9 mouse cellular contexts compared by ENCODE assay signal in the genomic region with DNA sequence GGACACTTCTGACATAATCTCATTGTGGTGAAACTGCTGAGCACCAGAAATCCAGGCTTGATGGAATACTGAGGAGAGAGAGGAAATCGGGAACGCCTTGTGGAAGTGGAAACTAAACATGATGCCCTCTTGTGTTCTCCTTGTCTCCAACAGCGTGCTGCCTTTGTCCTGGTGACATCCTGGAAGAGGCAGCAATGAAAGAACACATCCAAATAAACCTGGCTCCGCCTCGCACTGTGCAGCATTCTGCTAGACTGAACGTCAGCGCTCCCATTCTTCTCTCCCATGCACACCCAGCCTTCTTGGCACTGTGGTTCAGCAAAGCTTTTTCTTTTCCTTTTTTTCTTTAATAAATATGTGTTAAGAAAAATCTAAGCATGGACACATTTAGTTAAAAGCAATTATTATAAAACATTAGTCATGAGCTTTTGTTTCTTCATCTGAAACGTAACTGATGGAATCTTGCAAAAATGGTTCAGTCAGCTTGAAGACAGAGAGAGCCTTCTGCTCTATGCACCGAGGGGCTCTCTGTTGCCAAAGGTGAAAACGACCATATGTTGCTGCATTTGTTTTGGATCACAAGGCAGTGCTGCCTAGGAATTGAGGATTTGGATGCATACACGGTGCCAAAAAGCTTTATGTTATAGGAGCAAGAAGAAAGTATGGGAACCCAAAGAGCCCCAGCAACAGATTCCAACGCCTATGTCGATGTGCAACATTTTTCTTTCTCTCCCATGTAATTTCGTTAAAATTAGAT.
DNase-seq lines count a peak whose midpoint lies in the region; ATAC-seq and TF ChIP-seq lines count a peak whose summit lies in the region.
"Had no signal": no experiment of that assay in that cellular context is flagged by ENCODE, and none has a peak within 500 bp of the region (broad histone marks: within the 10 kb centered on the region; RNA-seq: fewer than 3 reads in every experiment).

No protein-coding gene starts in this region.

- no peak for TF ChIP-seq POLR2A in lung, adult 2 months (IDR thresholded peaks at IDR 0.05; ENCODE audit: borderline replicate concordance, extremely low read depth, low read depth, low read length)

- H3K36me3 ChIP-seq in lung, embryonic 14.5 days (ENCODE audit: insufficient read depth) = no peaks in the 10 kb centered on the region
- H3K36me3 ChIP-seq in hindbrain, embryonic 13.5 days = peaks cover 8% of the 10 kb centered on the region
- H3K36me3 ChIP-seq in midbrain, embryonic 16.5 days (ENCODE audit: control insufficient read depth, insufficient read depth, low read length) = no peaks in the 10 kb centered on the region
- H3K36me3 ChIP-seq: liver, embryonic 12.5 days had no signal

- H3K9me3 ChIP-seq in lung, embryonic 14.5 days (ENCODE audit: low read depth, low read length) = no peaks in the 10 kb centered on the region
- no peaks in the 10 kb centered on the region for H3K9me3 ChIP-seq in hindbrain, embryonic 13.5 days
- 0 out of 2 replicates have a peak, but pooled peaks cover 2% of the 10 kb centered on the region for H3K9me3 ChIP-seq in midbrain, embryonic 16.5 days (replicated peaks; ENCODE audit: control insufficient read depth, low read length, poor library complexity, severe bottlenecking)
- H3K9me3 ChIP-seq: liver, embryonic 12.5 days had no signal

- peak; percentile 24 for DNase-seq in lung, embryonic 14.5 days
- DNase-seq in lung, adult 2 months = no peak
- DNase-seq in cerebellum, adult 9-10 months = peak; percentile 90
- no peak for DNase-seq in gastrocnemius, adult 2 months
- DNase-seq in spleen, postnatal 36 days (ENCODE audit: low spot score in 2 of 2) = no peak

- no peak overlapping the region for H3K4me3 ChIP-seq in lung, embryonic 14.5 days (ENCODE audit: low read depth, low read length)
- H3K4me3 ChIP-seq in lung, adult 2 months (replicated peaks; ENCODE audit: extremely low read depth, low read depth, low read length) = no peak overlapping the region
- H3K4me3 ChIP-seq in hindbrain, embryonic 13.5 days = no peak overlapping the region
- H3K4me3 ChIP-seq in midbrain, embryonic 16.5 days (ENCODE audit: low read depth, low read length) = no peak overlapping the region
- no peak overlapping the region for H3K4me3 ChIP-seq in gastrocnemius, adult 2 months
- H3K4me3 ChIP-seq: liver, embryonic 12.5 days had no signal

- intact Hi-C loops in gastrocnemius, adult 2 months (cut with DNase I) = no loop called here

- no peaks in the 10 kb centered on the region for H3K27me3 ChIP-seq in lung, embryonic 14.5 days (ENCODE audit: insufficient read depth, low read length)
- no peaks in the 10 kb centered on the region for H3K27me3 ChIP-seq in hindbrain, embryonic 13.5 days
- H3K27me3 ChIP-seq in midbrain, embryonic 16.5 days (ENCODE audit: control insufficient read depth, insufficient read depth, low read depth, low read length) = no peaks in the 10 kb centered on the region
- H3K27me3 ChIP-seq: liver, embryonic 12.5 days had no signal

- H3K4me2 ChIP-seq in lung, embryonic 14.5 days = no peak overlapping the region
- H3K4me2 ChIP-seq in hindbrain, embryonic 13.5 days = no peak overlapping the region
- H3K4me2 ChIP-seq in midbrain, embryonic 16.5 days (ENCODE audit: low read length) = no peak overlapping the region; the same call in 1 of the 2 replicates
- H3K4me2 ChIP-seq: liver, embryonic 12.5 days had no signal

- TF ChIP-seq CTCF in lung, embryonic 14.5 days (IDR thresholded peaks at IDR 0.05; ENCODE audit: low read depth) = no peak
- TF ChIP-seq CTCF in lung, adult 2 months (IDR thresholded peaks at IDR 0.05; ENCODE audit: insufficient read depth, low read length) = no peak
- TF ChIP-seq CTCF in gastrocnemius, adult 2 months (IDR thresholded peaks at IDR 0.05) = no peak

- WGBS in lung, embryonic 14.5 days = 61% methylated on average over 14 of the region's 14 CpGs
- 60% methylated on average over 14 of the region's 14 CpGs for WGBS in lung, adult 2 months
- 52% methylated on average over 14 of the region's 14 CpGs for WGBS in hindbrain, embryonic 13.5 days
- 54% methylated on average over 14 of the region's 14 CpGs for WGBS in midbrain, embryonic 16.5 days

- no peak overlapping the region for H3K27ac ChIP-seq in lung, embryonic 14.5 days (ENCODE audit: low read depth)
- peak overlapping the region; percentile 41 for H3K27ac ChIP-seq in hindbrain, embryonic 13.5 days
- H3K27ac ChIP-seq in midbrain, embryonic 16.5 days (ENCODE audit: low read length) = peak overlapping the region; percentile 33
- no peak overlapping the region for H3K27ac ChIP-seq in gastrocnemius, adult 2 months
- H3K27ac ChIP-seq: liver, embryonic 12.5 days had no signal

- no peak for ATAC-seq in lung, embryonic 14.5 days (ENCODE audit: insufficient read depth)
- peak; percentile 57; the same call in 1 of the 2 replicates for ATAC-seq in hindbrain, embryonic 13.5 days (ENCODE audit: low FRiP score)
- 0 out of 2 replicates have a peak, but pooled peaks have one; percentile 36 for ATAC-seq in midbrain, embryonic 16.5 days
- no peak for ATAC-seq in erythroblast, adult 5-6 weeks (replicated peaks; ENCODE audit: low FRiP score, poor library complexity, severe bottlenecking)
- ATAC-seq: liver, embryonic 12.5 days had no signal

- no peaks in the 10 kb centered on the region for H3K4me1 ChIP-seq in lung, embryonic 14.5 days (ENCODE audit: insufficient read depth)
- no peaks in the 10 kb centered on the region for H3K4me1 ChIP-seq in lung, adult 2 months (ENCODE audit: control insufficient read depth, insufficient read depth, low read length)
- H3K4me1 ChIP-seq in hindbrain, embryonic 13.5 days (replicated peaks) = peaks cover 20% of the 10 kb centered on the region
- H3K4me1 ChIP-seq in midbrain, embryonic 16.5 days (ENCODE audit: control insufficient read depth, insufficient read depth, low read length) = peaks cover 29% of the 10 kb centered on the region
- H3K4me1 ChIP-seq: liver, embryonic 12.5 days had no signal

- no peak overlapping the region for H3K9ac ChIP-seq in lung, embryonic 14.5 days
- no peak overlapping the region for H3K9ac ChIP-seq in hindbrain, embryonic 13.5 days
- H3K9ac ChIP-seq in midbrain, embryonic 16.5 days (ENCODE audit: low read depth, low read length) = no peak overlapping the region
- H3K9ac ChIP-seq: liver, embryonic 12.5 days had no signal

Comparison
In these comparisons a context has a peak if more than half of its experiments do, and no peak if none do; other contexts are left out.
1. DNase-seq: peak in lung, embryonic 14.5 days (single experiment) and cerebellum, adult 9-10 months (single experiment); none in lung, adult 2 months (single experiment), gastrocnemius, adult 2 months (single experiment) and spleen, postnatal 36 days (0 of 2).
2. ATAC-seq: peak in hindbrain, embryonic 13.5 days (single experiment) and midbrain, embryonic 16.5 days (single experiment); none in lung, embryonic 14.5 days (single experiment) and erythroblast, adult 5-6 weeks (single experiment).
3. H3K27ac ChIP-seq: peak in hindbrain, embryonic 13.5 days (single experiment) and midbrain, embryonic 16.5 days (single experiment); none in lung, embryonic 14.5 days (single experiment) and gastrocnemius, adult 2 months (single experiment).